Mouse (Mus musculus): Measurements from ENCODE around the gene Dclk3. TPM values are rescaled to one million over a fixed set of nuclear protein-coding genes. Genes with fewer than 3 reads are reported as not detected.

Dclk3 gene
- polyA plus RNA-seq, 1 experiment: not detected

GRCm38 (mm10) chr9:111476479-111477016 lies 37.7 kb downstream of the Dclk3 start:
- TF ChIP-seq MYOG (IDR thresholded peaks at IDR 0.05; ENCODE audit: control insufficient read depth in 1 of 3, insufficient read depth in 1 of 3, insufficient read length in 2 of 3, low read depth in 2 of 3) (no peak), MAX (IDR thresholded peaks at IDR 0.05; ENCODE audit: low read depth) (no peak), REST (IDR thresholded peaks at IDR 0.05; ENCODE audit: insufficient read depth, insufficient read length) (no peak), CEBPB (IDR thresholded peaks at IDR 0.05; ENCODE audit: insufficient read depth, poor library complexity, severe bottlenecking) (no peak), POLR2AphosphoS2 (IDR thresholded peaks at IDR 0.05; ENCODE audit: insufficient read length, low read depth) (no peak), POLR2A (IDR thresholded peaks at IDR 0.05; ENCODE audit: insufficient read length, low read depth) (no peak)
- no peak overlapping the region for H3ac ChIP-seq (ENCODE audit: control insufficient read depth, insufficient read length)
- H3K27me3 ChIP-seq (ENCODE audit: control insufficient read depth, insufficient read depth, insufficient read length): no peaks in the 10 kb centered on the region
- no peak overlapping the region for H3K4me2 ChIP-seq (ENCODE audit: low read depth)
- no peaks in the 10 kb centered on the region for H3K36me3 ChIP-seq (ENCODE audit: control insufficient read depth, insufficient read depth)
- H3K79me2 ChIP-seq (ENCODE audit: control insufficient read depth, insufficient read depth): no peaks in the 10 kb centered on the region
- H3K4me3 ChIP-seq: no peak overlapping the region

GRCm38 (mm10) chr9:111478853-111479490 lies 40.1 kb downstream of the Dclk3 start:
- no peaks in the 10 kb centered on the region for H3K27me3 ChIP-seq (ENCODE audit: control insufficient read depth, insufficient read depth, insufficient read length)
- TF ChIP-seq POLR2A (IDR thresholded peaks at IDR 0.05; ENCODE audit: insufficient read length, low read depth): no peak
- H3K4me3 ChIP-seq: no peak overlapping the region
- H3ac ChIP-seq (ENCODE audit: control insufficient read depth, insufficient read length): no peak overlapping the region
- H3K36me3 ChIP-seq (ENCODE audit: control insufficient read depth, insufficient read depth): no peaks in the 10 kb centered on the region
- no peaks in the 10 kb centered on the region for H3K79me2 ChIP-seq (ENCODE audit: control insufficient read depth, insufficient read depth)
- no peak overlapping the region for H3K4me2 ChIP-seq (ENCODE audit: low read depth)

GRCm38 (mm10) chr9:111481011-111481410 lies 42.1 kb downstream of the Dclk3 start:
- TF ChIP-seq POLR2AphosphoS2 (IDR thresholded peaks at IDR 0.05; ENCODE audit: insufficient read length, low read depth): no peak
- no peak for TF ChIP-seq TCF12 (IDR thresholded peaks at IDR 0.05; ENCODE audit: insufficient read depth, poor library complexity, severe bottlenecking)
- no peak for TF ChIP-seq E2F4 (IDR thresholded peaks at IDR 0.05; ENCODE audit: insufficient read depth)
- no peak for TF ChIP-seq POLR2A (IDR thresholded peaks at IDR 0.05; ENCODE audit: insufficient read length, low read depth)
- TF ChIP-seq MYOG (IDR thresholded peaks at IDR 0.05; ENCODE audit: control insufficient read depth in 1 of 3, insufficient read depth in 1 of 3, insufficient read length in 2 of 3, low read depth in 2 of 3): no peak
- no peak for TF ChIP-seq MAX (IDR thresholded peaks at IDR 0.05; ENCODE audit: low read depth)
- no peak for TF ChIP-seq TCF3 (IDR thresholded peaks at IDR 0.05; ENCODE audit: insufficient read length, low read depth)
- no peak for TF ChIP-seq REST (IDR thresholded peaks at IDR 0.05; ENCODE audit: insufficient read depth, insufficient read length)
- no peak for TF ChIP-seq CEBPB (IDR thresholded peaks at IDR 0.05; ENCODE audit: insufficient read depth, poor library complexity, severe bottlenecking)
- TF ChIP-seq SRF (IDR thresholded peaks at IDR 0.05; ENCODE audit: control insufficient read depth, insufficient read length, low read depth): no peak
- TF ChIP-seq USF1 (IDR thresholded peaks at IDR 0.05; ENCODE audit: low read depth): no peak
- TF ChIP-seq MYOD1 (IDR thresholded peaks at IDR 0.05; ENCODE audit: control insufficient read depth in 1 of 3, insufficient read length in 2 of 3, low read depth in 2 of 3): no peak
- no peaks in the 10 kb centered on the region for H3K36me3 ChIP-seq (ENCODE audit: control insufficient read depth, insufficient read depth)
- no peak overlapping the region for H3K4me3 ChIP-seq
- H3K27me3 ChIP-seq (ENCODE audit: control insufficient read depth, insufficient read depth, insufficient read length): no peaks in the 10 kb centered on the region
- H3K79me2 ChIP-seq (ENCODE audit: control insufficient read depth, insufficient read depth): no peaks in the 10 kb centered on the region
- no peak overlapping the region for H3ac ChIP-seq (ENCODE audit: control insufficient read depth, insufficient read length)
- H3K4me2 ChIP-seq (ENCODE audit: low read depth): no peak overlapping the region

- H3ac ChIP-seq (ENCODE audit: control insufficient read depth, insufficient read length): no peak overlapping the region
- peaks cover 7% of the 10 kb centered on the region for H3K27me3 ChIP-seq (ENCODE audit: control insufficient read depth, insufficient read depth, insufficient read length)
- H3K79me2 ChIP-seq (ENCODE audit: control insufficient read depth, insufficient read depth): no peaks in the 10 kb centered on the region
- no peak overlapping the region for H3K4me3 ChIP-seq
- no peak for TF ChIP-seq USF1 (IDR thresholded peaks at IDR 0.05; ENCODE audit: low read depth)
- no peak for TF ChIP-seq E2F4 (IDR thresholded peaks at IDR 0.05; ENCODE audit: insufficient read depth)
- TF ChIP-seq SRF (IDR thresholded peaks at IDR 0.05; ENCODE audit: control insufficient read depth, insufficient read length, low read depth): no peak
- no peak for TF ChIP-seq MYOG (IDR thresholded peaks at IDR 0.05; ENCODE audit: control insufficient read depth in 1 of 3, insufficient read depth in 1 of 3, insufficient read length in 2 of 3, low read depth in 2 of 3)
- TF ChIP-seq TCF12 (IDR thresholded peaks at IDR 0.05; ENCODE audit: insufficient read depth, poor library complexity, severe bottlenecking): no peak
- no peak for TF ChIP-seq MAX (IDR thresholded peaks at IDR 0.05; ENCODE audit: low read depth)
- TF ChIP-seq POLR2AphosphoS2 (IDR thresholded peaks at IDR 0.05; ENCODE audit: insufficient read length, low read depth): no peak
- TF ChIP-seq MYOD1 (IDR thresholded peaks at IDR 0.05; ENCODE audit: control insufficient read depth in 1 of 3, insufficient read length in 2 of 3, low read depth in 2 of 3): no peak
- TF ChIP-seq CEBPB (IDR thresholded peaks at IDR 0.05; ENCODE audit: insufficient read depth, poor library complexity, severe bottlenecking): no peak
- no peak for TF ChIP-seq REST (IDR thresholded peaks at IDR 0.05; ENCODE audit: insufficient read depth, insufficient read length)
- TF ChIP-seq TCF3 (IDR thresholded peaks at IDR 0.05; ENCODE audit: insufficient read length, low read depth): no peak
- no peak for TF ChIP-seq POLR2A (IDR thresholded peaks at IDR 0.05; ENCODE audit: insufficient read length, low read depth)
- H3K36me3 ChIP-seq (ENCODE audit: control insufficient read depth, insufficient read depth): no peaks in the 10 kb centered on the region
- no peak overlapping the region for H3K4me2 ChIP-seq (ENCODE audit: low read depth)
Measured at GRCm38 (mm10) chr9:111486645-111487477, 48.0 kb downstream of the Dclk3 start.
